Mouse (Mus musculus) kidney, postnatal 0 days (tissue): ENCODE data around the gene Zfp57. TPM values are rescaled to one million over a fixed set of nuclear protein-coding genes. Genes with fewer than 3 reads are reported as not detected.

Experiments used
- ATAC-seq: fragments of 200-750 bp; cut with Nextera tagmentation; replicated peaks from 2 replicates; pipeline ENCODE4 v1.8.0; 2017; ENCODE audit warnings: low read depth, moderate number of reproducible peaks, moderate TSS enrichment, moderate library complexity; ENCODE audit not compliant: low FRiP score
- DNase-seq: peaks from one replicate; pipeline ENCODE4 v3.0.0-alpha.2; 2016; ENCODE audit warnings: low spot score
- H3K27ac ChIP-seq: fragments of 300-500 bp; sonication (generic); 2 replicates; pipeline ENCODE4 v1.5.1; 2014; ENCODE audit warnings: mild to moderate bottlenecking
- H3K27me3 ChIP-seq: fragments of 300-500 bp; sonication (generic); 2 replicates; pipeline ENCODE4 v1.6.1; 2014; ENCODE audit warnings: low read length, mixed read lengths; ENCODE audit not compliant: insufficient read depth
- H3K36me3 ChIP-seq: fragments of 300-500 bp; sonication (generic); 2 replicates; pipeline ENCODE4 v1.6.1; 2014; ENCODE audit warnings: low read length, mixed read lengths; ENCODE audit not compliant: insufficient read depth
- H3K4me1 ChIP-seq: fragments of 300-500 bp; sonication (generic); replicated peaks from 2 replicates; pipeline ENCODE4 v1.6.1; 2014; ENCODE audit warnings: antibody characterized with exemption, low read length, mixed read lengths; ENCODE audit not compliant: insufficient read depth
- H3K4me2 ChIP-seq: fragments of 300-500 bp; sonication (generic); 2 replicates; pipeline ENCODE4 v1.6.1; 2014; ENCODE audit warnings: mild to moderate bottlenecking, low read length, moderate library complexity, mixed read lengths
- H3K4me3 ChIP-seq: fragments of 300-500 bp; sonication (generic); replicated peaks from 2 replicates; pipeline ENCODE4 v1.5.1; 2014; ENCODE audit warnings: low read depth, low read length
- H3K9ac ChIP-seq: fragments of 300-500 bp; sonication (generic); 2 replicates; pipeline ENCODE4 v1.6.1; 2014; ENCODE audit warnings: low read depth, low read length
- H3K9me3 ChIP-seq: fragments of 300-500 bp; sonication (generic); replicated peaks from 2 replicates; pipeline ENCODE4 v1.6.1; 2016; ENCODE audit warnings: low read length, inconsistent platforms, mixed read lengths
- CTCF ChIP-seq: IDR thresholded peaks from 2 replicates; pipeline ENCODE4 v1.5.1; 2016; ENCODE audit warnings: antibody characterized with exemption, low read depth, mild to moderate bottlenecking, moderate library complexity
- WGBS: fragments of 180-500 bp; shearing (Covaris S2); extraction: QIAGEN DNeasy Blood & Tissue Kit; methylation state at CpG from one replicate; pipeline ENCODE4 v1.1.7; 2014; 5-methylcytosine and 5-hydroxymethylcytosine counted together
- polyA plus RNA-seq: library from polyadenylated mRNA; unstranded; fragments of >200 nt; fragmentation: Nextera tagmentation; extraction: Ambion mirVana; gene quantifications from 2 replicates; pipeline ENCODE4 v1.2.1, GENCODE M21; 2015

Zfp57 gene
- polyA plus RNA-seq, 1 experiment from 2014 or later = 28.2 TPM

DNA sequence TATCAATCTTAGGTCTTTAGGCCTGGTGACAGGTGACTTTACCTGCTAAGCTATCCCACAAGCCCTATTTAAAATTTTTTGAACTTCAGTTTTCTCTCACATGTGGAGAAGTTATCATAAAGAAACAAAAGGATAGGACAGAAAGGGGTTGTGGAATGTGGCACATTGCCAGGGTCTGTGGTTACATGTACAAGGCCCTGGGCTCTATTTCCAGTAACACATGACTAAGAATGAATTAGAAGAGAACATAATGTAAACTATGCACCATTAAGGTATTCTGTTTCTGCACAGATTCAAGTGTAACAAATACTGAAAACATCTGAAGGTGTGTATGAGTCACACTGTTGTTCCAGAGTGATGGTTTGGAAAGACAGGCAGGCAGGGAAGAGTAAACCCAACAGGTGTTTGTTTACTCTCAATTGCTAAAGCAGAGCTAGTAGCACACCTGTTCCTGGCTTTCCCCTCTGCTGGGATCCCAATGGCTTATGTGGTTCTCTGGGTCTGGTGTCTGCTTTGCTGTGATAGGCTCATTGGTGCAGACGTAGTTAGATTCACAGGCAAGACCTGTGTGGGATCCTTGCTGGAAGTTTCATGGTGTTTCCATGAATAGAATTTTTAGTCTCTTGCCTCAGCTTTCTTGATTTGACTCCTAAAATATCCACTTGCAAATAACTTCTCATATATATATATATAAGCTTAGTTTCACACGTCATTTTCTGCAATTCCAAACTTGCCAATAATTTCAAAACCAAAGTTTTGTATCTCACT, 38.3 kb downstream of the Zfp57 start:
- H3K27me3 ChIP-seq = no peaks in the 10 kb centered on the region
- no peaks in the 10 kb centered on the region for H3K36me3 ChIP-seq
- no peak for TF ChIP-seq CTCF
- no peak for DNase-seq
- no peak overlapping the region for H3K4me3 ChIP-seq
- H3K9me3 ChIP-seq = no peaks in the 10 kb centered on the region
- no peak overlapping the region for H3K9ac ChIP-seq
- ATAC-seq = no peak
- H3K27ac ChIP-seq = no peak overlapping the region
- 82% methylated on average over 2 of the region's 2 CpGs for WGBS
- H3K4me1 ChIP-seq = no peaks in the 10 kb centered on the region
- H3K4me2 ChIP-seq = no peak overlapping the region

DNA sequence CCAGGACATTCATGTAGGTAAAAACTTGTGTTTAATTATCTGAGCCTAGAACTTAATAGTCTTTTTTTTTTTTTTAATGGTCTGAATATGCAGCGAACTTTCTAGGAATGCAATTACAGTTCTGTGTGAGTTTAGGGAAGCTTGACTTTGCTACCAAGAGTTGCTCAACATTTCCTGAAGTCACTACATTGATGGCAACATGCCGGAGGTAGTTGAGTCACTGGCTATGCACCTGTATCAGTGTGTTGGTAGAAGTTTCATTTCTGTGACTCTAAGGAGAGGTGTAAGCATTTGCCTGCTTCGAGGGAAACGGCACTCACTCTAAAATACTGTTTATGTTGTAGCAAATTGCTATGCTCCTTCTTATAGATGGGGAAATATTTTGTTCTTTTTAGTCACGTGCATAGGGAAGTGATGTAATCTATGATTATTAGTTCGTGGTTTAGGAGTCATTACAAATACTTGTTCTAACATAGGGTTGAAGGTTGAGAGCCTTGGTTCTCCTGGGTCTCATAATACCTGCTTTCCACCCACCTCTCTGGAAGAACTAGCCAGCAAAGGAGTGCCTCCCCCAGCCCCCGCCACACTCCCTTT, 43.8 kb downstream of the Zfp57 start:
- Histone ChIP-seq H3K9ac (no peak overlapping the region), H3K27ac (no peak overlapping the region), H3K4me2 (peak overlapping the region; percentile 86), H3K4me3 (no peak overlapping the region; the same call in 1 of the 2 replicates), H3K36me3 (no peaks in the 10 kb centered on the region), H3K9me3 (no peaks in the 10 kb centered on the region), H3K27me3 (no peaks in the 10 kb centered on the region), H3K4me1 (peaks cover 10% of the 10 kb centered on the region; the same call in 1 of the 2 replicates)
- no peak for TF ChIP-seq CTCF
- ATAC-seq = no peak
- WGBS = 63% methylated on average over 7 of the region's 7 CpGs
- DNase-seq = no peak

DNA sequence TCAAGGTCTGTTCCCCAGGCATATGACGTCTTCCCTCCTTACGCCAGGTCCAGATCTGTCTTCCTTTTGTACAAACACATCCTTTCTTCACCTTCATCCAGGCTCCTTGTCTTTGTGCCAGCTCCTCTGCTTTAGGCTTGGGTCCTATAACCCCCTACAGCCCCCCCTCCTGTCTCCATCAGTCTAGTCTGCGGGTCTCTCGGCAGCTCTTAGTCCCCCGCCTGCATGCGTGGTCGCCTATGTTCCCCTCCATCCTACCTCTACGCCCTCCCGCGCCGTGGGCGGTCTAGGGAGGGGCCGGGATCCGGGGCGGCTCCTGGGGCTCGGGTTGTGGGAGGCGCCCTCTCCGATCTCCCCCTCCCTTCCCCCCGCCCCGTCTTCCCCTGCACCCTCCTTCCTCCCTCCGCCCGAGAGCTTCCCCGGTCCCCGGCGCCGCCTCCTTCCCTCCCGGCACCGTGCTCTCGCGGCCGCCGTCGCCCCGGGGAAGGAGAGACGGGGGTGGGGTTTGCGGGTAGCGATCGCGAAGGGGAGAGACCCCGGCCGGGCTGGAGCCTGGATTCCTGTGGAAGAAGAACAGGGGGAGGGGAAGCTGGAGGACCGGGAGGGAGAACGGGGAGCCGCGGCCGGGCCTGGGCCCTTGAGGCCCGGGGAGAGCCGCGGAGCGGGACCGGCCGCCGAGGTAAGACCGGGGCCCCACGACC, 44.8 kb downstream of the Zfp57 start, which contains the start of gene Gabbr1:
TSS of gene Gabbr1 (plus strand) at position 356 of the 701 bp plus-strand sequence.
- H3K4me3 ChIP-seq = peak within 1 kb of the TSS; percentile 93
- ATAC-seq = peak; percentile 85
- H3K36me3 ChIP-seq = no peaks in the 10 kb centered on the region
- peak within 1 kb of the TSS; percentile 86 for H3K4me2 ChIP-seq
- DNase-seq = peak; percentile 89
- H3K27ac ChIP-seq = peak within 1 kb of the TSS; percentile 68; the same call in 1 of the 2 replicates
- H3K9ac ChIP-seq = peak within 1 kb of the TSS; percentile 88
- under 1% methylated on average over 41 of the region's 55 CpGs for WGBS
- TF ChIP-seq CTCF = no peak
- H3K4me1 ChIP-seq = peaks cover 15% of the 10 kb centered on the region; the same call in 1 of the 2 replicates
- no peaks in the 10 kb centered on the region for H3K9me3 ChIP-seq
- H3K27me3 ChIP-seq = no peaks in the 10 kb centered on the region

DNA sequence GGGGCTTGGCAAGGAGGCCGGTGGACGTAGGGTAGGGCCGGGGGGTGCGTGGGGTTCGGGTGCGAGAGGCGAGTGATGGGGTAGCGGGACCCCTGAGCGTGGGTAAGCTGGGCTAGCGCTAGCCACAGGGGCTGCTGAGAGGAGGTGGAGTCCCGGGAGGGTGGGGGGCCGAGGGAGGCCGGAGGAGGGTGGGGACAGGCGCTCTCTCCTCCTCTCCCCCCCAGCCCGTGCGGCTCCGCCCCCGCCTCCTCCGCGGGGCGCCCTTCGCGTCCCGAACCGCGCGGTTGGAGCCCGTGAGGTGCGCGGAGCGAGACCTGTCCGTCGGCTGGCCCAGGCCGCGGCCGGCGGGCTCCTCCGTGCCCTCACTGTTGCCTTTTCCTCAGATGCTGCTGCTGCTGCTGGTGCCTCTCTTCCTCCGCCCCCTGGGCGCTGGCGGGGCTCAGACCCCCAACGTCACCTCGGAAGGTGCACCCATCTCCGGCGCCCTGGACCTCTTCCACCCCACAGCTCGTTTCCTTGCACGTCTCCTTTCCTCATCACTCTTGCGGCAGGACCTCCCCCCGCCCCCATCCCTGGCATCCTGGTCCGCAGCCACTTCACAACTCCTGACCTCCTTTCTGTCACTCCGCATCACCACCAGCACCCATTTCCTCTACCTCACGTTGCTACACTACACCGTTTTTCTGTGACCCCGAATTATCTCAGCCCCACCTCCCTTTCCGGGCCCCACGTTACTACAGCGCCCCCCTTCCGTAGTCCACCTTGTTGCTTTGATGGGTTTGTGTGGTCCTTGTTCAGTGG, 45.5 kb downstream of the Zfp57 start:
- TF ChIP-seq CTCF = peak; percentile 30; the same call in 1 of the 2 replicates
- Histone ChIP-seq H3K4me2 (peak overlapping the region; percentile 86), H3K36me3 (no peaks in the 10 kb centered on the region), H3K9me3 (no peaks in the 10 kb centered on the region), H3K4me1 (peaks cover 15% of the 10 kb centered on the region; the same call in 1 of the 2 replicates), H3K27me3 (no peaks in the 10 kb centered on the region), H3K27ac (peak overlapping the region; percentile 68; the same call in 1 of the 2 replicates), H3K4me3 (peak overlapping the region; percentile 93), H3K9ac (peak overlapping the region; percentile 88)
- WGBS = under 1% methylated on average over 27 of the region's 58 CpGs
- DNase-seq (peak; percentile 59), ATAC-seq (peak; percentile 30)

DNA sequence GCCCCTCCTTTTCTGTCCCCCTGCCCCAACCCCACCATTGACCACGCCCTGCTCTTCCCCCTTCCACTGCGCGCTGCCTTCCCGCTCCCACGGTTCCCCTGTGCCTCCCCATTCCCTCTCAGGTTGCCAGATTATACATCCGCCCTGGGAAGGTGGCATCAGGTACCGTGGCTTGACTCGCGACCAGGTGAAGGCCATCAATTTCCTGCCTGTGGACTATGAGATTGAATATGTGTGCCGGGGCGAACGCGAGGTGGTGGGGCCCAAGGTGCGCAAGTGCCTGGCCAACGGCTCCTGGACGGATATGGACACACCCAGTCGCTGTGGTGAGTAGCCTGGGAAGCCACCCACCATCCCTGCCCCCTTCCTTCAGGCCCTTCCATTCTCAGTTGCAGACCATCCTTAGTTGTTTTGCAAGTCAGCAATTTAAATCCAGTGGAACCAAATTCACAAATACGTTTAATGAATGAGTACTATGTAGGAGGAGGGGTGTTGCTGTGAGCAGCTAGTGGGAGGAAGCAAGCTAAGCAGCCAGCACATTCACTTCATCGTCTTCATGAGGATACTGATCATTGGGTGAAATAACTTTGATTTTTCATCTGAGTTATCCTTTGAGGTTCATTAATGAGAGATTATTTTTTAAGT, 46.5 kb downstream of the Zfp57 start:
- 25% methylated on average over 19 of the region's 19 CpGs for WGBS
- no peak for ATAC-seq
- Histone ChIP-seq H3K27me3 (no peaks in the 10 kb centered on the region), H3K9ac (no peak overlapping the region), H3K9me3 (no peaks in the 10 kb centered on the region), H3K4me1 (peaks cover 15% of the 10 kb centered on the region; the same call in 1 of the 2 replicates), H3K4me3 (no peak overlapping the region), H3K36me3 (no peaks in the 10 kb centered on the region), H3K27ac (no peak overlapping the region), H3K4me2 (peak overlapping the region; percentile 86)
- no peak for DNase-seq
- TF ChIP-seq CTCF = no peak
